Mouse (Mus musculus) retina, postnatal 1 day (tissue): ENCODE data around the gene Pam.
"Not testable (repeated sequence)": the region's sequence is repeated elsewhere in the genome, so short reads cannot be mapped to it uniquely, and the experiment has no call there.

Source experiments
- DNase-seq: peaks from one replicate; pipeline ENCODE4 v3.0.0-alpha.2; 2012

Pam gene

DNA sequence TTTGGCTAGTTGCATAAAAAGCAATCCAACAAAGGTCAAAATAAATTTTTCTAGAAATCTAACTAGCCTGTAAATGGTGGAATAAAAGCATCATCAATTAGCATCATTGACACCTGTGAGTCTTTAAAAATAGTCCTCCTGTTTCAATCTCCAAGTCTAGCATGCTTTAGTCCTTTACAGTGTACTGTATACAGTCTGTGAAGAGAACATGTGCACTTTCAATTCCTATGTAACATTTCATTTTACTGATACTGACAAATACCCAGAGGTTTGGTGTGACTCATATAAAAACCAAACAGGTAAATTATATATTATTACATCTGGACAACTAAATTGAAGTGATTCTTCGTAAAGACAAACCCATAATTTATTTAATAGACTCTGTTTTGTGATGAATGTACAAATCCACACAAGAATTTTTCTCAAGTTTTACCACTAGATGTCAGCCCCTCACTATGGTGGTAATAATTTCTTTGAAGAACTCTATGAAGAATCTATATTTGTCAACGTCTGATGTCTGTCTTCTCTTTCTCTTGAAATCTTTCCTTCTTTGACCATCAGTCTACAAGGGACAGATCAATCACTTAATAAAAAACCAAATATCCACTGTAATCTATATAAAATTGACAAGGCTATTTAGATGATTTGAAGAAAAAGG lies 286.1 kb downstream of the Pam start:
- peak; percentile 63 for DNase-seq

DNA sequence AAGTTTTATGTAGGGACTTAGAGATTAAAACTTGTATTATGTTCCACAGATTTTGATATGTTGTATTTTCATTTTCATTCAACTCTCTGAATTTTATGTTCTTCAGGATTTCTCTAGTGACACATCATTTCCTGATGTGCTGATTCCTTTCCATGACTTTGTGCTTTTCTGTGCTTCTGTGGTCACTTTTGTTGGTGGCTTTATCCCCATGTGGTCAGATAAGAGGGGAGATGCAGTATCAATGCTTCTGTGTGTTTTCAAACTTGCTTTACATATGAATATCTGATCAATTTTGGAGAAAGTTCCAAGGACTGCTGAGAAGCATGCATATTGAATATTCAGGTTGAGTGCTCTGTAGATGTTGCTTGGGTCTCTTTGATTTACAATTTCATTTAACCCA lies 290.9 kb downstream of the Pam start:
- DNase-seq, result no peak

GRCm38 (mm10) chr1:97802207-97802902 lies 293.1 kb downstream of the Pam start:
- peak; percentile 64 for DNase-seq

DNA sequence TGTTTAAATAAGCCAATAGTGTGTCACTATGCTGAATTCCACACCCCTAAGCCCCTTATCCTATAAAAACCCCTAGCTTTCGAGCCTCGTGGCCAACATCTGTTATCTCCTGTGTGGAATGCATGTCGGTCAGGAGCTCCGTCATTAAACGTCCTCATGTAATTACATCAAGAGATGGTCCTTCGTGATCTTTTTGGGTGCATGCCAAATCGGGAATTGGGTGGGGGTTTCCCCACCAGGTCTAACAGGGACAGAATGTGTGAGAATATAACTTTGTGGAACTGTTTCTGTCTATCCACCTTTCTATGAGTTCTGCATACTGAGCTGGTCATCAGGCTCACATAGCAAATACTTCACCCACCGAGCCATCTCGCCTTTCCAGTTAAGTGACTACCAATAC lies 299.5 kb downstream of the Pam start:
- no peak for DNase-seq

- no peak for DNase-seq
Measured at GRCm38 (mm10) chr1:97794110-97794509, 301.3 kb downstream of the Pam start.

GRCm38 (mm10) chr1:97788490-97788889 lies 307.0 kb downstream of the Pam start:
- no peak for DNase-seq

DNA sequence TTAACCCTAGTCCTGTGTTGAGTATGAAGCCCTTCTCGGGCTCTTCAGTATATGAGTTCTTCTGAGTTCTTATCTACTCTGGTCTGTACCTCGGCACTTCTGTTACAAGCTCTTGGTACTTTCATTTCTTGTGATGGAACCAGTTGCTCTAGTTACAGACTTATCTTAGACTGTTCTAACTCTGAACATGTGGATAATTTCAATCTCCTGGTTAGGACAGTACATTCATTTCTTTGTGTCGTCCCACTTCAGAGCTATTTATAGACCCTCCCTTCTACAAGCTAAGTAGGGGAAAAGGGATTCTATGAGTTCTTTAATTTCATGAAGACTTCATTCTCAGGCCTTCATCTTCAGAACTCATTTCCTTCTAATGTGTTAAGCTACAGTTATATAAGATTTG lies 307.8 kb downstream of the Pam start:
- no peak for DNase-seq

DNA sequence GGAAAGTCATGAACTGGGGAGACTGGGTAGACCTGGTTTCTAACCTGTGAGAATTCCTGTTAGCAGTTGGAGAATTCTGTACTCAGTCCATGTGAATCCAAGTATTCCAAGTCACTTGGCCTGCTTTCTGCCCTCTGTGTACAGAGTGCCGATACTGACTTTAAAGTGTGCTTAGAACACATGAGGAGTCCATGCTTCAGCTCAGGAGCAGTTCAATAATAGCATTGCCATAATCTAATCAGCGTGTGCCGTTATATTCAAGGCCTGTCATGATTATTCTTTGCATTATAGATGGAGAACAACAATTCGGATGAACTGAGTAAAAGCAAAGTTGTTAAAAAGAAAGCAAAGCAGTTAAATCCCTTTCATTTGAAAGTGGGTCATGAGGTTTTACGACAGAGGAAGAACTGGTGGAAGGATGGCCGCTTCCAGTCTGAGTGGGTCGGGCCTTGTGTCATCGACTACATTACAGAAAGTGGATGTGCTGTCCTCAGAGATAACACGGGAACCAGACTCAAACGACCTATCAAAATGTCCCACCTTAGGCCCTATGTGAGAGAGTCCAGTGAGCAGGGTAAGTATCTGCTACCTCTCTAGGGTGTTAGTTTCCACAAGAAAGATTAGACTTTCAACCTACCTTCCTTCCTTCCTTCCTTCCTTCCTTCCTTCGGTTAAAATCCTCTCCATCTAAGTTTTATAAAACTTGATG lies 309.6 kb downstream of the Pam start:
- no peak for DNase-seq

DNA sequence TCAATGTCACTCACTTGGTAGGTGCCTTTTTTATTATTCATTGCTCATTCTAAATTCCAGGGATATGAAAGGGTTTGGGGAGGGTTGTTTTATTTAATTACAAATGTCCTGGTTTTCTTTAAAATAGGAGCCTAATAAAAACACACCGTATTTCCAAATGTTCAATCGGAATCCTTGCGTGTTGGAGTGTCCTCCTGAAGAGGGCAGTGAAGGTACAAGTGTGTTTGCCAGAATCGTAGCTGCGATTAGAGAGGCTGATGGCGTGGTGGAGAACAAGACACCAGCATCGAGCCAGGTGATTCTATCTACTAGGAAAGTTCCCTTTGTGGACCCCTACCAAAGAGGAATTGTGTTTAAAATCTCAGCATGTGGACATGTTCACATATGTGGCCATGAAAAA lies 310.5 kb downstream of the Pam start:
- no peak for DNase-seq

DNA sequence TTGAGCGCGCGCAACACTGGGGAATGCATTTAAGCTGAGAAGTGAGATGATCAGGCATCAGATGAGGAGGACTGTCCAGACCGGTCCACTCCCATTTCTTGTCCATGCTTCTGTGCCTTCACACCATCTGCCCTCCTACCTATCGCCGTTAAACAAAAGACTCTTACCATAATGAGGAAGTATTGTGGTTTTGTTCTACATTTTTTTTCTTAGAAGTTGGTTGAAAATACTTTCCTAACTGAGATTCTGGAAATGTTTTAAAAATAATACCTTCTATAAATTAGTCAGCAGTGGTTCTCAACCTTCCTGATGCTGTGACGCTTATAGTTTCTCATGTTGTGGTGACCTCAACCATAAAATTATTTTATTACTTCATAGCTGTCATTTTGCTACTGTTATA lies 313.8 kb downstream of the Pam start:
- no peak for DNase-seq

DNA sequence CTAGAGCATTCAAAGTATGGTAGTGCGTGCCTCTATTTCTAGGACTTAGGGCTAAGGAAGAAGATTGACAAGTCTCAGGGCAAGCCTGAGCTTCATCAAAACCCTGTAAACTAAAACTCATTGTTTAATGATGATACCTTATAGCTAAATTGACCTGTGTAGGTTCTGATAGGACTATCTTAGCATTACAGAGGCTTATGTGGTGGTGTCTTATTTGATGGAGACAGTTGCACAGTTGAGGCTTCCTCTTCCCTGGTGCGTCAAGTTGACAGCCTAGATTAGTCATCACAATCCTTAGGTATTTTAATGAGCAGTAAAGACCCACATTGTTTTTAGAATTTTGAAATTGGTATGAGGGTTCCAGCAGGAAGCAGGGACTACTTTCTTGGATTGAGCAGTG lies 321.5 kb downstream of the Pam start:
- no peak for DNase-seq

DNA sequence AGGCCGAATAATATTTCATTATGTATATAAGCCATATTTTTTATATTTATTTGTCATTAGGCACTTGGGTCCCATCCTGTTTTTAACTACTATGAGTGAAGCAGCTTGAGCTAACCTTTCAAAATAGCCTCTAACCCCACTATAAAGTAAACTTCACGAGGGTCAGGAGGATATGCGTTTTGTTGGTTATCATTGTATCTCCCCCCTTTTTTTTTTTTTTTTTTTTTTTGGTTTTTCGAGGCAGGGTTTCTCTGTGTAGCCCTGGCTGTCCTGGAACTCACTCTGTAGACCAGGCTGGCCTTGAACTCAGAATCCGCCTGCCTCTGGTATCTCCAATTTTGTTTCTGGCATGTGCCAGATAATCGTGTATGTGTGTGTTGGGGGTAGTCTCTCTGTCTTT lies 322.1 kb downstream of the Pam start:
- no peak for DNase-seq

DNA sequence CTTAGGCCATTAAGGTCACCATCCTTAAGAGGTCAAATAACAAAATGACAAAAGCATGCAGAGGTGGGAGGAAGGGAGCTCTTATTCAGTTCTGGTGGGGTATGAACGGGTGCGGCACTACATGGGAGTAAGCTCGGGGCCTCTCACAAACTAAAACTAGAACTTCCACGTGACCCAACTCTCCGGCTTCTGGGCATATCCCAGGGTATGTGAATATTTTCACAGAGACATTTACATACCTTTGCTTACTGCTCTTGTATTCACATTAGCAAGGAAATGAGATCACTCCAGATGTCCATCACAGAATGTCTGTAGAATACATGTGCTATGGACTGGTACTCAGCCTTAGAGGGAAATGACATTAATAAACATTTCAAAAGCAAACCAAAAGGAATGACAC lies 323.7 kb downstream of the Pam start:
- no peak for DNase-seq

GRCm38 (mm10) chr1:97771118-97771517 lies 324.3 kb downstream of the Pam start:
- no peak for DNase-seq

GRCm38 (mm10) chr1:97769904-97770753 lies 325.3 kb downstream of the Pam start, which contains the start of the genes Gin1 and Ppip5k2:
TSS of gene Gin1 (plus strand) at chr1:97770172.
TSS of gene Ppip5k2 (minus strand) at chr1:97770411.
- DNase-seq, result peak; percentile 98

- peak; percentile 43 for DNase-seq
Measured at GRCm38 (mm10) chr1:97769294-97769903, 326.0 kb downstream of the Pam start.

DNA sequence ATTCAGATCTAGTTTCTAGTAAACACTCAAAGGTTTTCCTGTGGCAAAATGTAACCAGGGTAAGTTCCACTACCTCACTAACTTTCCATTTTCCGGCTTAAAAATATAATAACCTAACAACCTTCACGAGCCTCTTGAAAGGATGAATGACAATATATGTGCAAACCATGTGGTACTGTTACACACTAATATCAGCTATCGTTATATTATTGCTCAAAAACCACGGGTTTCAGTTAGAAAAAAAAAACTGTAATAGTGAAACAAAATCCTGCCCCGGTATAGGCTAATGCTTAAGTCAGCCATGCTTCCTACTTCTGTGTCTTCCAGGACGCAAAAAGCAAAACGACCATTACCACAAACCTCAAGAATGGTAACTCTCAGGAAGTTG lies 326.5 kb downstream of the Pam start:
- DNase-seq, result no peak

DNA sequence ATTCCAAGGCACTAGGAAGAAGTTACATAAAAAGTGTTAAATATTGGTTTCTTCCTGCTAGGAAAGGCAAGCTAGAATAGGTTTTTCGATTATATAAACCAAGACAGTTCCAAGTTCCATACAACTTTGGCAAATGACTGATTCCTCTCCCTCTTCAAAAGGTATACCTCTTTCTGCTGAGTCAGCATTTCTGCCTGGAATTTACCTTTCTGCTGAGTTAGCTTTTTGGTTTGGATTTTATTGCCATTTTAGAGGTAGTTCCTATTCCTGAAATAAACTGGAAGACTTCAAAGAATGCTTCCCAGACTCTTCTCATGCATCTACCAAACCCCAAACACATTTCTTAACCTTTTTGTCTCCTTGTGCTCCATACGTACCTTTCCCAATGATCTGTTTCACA lies 327.4 kb downstream of the Pam start:
- no peak for DNase-seq

DNA sequence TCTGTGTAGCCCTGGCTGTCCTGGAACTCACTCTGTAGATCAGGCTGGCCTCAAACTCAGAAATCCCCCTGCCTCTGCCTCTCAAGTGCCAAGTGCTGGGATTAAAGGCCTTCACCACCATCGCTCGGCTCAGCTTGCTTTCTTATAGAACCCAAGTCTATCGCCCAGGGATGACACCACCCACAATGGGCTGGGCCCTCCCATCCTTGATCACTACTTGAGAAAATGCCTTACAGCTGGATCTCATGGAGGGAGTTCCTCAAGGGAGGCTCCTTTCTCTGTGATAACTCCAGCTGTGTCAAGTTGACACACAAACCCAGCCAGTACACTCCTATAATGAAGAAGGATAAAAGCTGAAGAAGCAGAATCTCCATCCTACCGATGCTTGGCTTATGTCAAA lies 329.7 kb downstream of the Pam start:
- not testable (repeated sequence) for DNase-seq

DNA sequence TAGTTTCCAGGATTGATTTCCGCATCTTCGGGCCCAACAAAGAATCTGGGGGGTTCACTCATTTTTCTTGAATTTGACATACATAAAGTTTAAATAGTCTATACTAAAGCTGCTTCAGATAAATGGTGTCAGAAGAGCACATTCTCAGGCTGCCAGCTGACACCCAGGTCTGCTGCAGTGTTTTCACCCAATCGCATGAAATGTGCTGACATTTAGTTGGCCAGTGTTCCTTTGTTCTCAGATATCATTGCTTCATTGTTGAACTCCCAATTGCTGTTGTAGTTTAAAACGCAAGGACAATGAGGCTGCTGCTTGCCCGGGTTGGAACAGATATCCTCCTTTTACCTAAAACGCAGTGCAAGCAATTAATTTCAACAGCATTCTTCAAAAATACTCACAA lies 334.0 kb downstream of the Pam start:
- DNase-seq, result no peak

- no peak for DNase-seq
Measured at GRCm38 (mm10) chr1:97760598-97760997, 334.8 kb downstream of the Pam start.

GRCm38 (mm10) chr1:97759841-97760240 lies 335.6 kb downstream of the Pam start:
- DNase-seq, result no peak

DNA sequence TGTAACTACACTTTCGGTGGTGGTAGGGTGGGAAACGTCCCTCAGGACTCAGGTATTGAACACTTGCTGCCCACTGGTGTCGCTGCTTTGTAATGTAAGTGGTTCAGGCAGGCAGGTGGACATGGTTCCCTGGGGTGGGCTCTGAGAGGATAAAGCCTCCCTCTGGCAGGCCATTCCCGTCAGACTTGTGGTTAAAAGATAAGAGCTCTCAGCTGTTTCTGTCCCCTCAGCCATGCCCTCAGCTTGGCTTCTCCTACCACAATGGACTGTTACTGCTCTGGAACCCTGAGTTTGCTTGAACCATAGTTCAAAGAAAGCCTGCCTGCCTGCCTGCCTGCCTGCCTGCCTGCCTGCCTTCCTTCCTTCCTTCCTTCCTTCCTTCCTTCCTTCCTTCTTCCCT lies 341.1 kb downstream of the Pam start:
- no peak for DNase-seq
